Mouse (Mus musculus): Measurements from ENCODE around the gene Cbx4.

The Cbx4 gene

DNA sequence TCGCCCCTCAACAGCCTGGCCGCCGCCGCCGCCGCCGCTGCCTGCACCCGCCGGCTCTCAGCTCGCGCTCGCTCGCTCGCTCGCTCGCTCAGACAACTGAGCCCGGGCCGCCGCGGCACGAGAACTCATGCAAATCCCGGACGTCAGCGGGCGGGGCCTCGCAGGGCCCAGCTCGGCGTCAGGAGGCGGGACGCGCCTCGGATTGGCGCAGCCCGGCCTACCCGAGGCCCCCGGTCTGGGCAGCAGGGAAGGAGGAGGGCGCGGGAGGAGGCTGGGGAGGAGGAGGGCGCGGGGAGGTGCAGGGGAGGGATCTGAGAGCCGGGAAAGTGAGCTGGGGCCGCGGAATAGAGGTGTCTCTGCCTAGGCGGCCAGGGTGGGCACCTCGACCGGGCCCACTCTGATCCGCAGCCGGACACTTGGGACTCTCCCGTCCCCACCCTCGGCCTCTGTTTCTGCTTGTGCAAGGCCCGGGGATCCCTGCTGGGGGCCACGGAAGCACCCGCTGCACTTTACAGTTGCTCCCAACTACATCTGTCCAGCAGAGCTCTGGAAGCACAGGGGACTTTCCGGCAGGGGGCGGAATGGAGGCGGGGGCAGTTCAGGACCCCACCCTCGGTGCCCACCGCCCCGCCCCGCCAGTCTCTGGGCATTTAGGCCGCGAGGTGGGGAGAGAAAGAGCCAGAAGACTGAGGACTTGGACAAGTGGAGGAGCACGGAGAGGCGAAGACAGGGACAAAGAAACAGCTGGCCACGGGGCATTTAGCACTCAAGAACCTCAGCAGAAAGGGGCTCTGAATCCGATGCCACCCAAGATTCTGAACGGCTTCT, at the start of gene Cbx4:
Gene Cbx4, minus strand, starts transcription at position 78 of the 828 bp plus-strand sequence.
- DNase-seq: peak; percentile 92

DNA sequence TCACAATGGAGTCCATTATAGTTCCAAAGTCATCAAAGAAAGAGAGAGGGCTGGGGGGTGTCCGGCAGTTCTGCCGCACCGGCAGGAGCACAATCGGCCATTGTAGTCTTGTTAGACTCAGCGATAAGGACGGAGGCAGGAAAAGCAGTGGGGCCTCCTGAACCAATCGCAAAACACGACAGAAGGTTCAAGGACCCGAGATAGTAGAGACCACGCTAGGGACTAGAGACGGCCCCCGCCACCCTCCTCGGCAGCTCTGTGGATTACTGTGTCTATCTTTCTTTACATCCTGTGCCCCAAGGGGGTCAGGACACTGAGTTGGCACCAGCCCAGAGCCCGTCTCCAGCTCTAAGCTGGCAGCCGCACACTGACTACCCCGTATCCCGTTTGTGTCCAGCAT, 48.6 kb upstream of the Cbx4 start:
- DNase-seq: no peak

DNA sequence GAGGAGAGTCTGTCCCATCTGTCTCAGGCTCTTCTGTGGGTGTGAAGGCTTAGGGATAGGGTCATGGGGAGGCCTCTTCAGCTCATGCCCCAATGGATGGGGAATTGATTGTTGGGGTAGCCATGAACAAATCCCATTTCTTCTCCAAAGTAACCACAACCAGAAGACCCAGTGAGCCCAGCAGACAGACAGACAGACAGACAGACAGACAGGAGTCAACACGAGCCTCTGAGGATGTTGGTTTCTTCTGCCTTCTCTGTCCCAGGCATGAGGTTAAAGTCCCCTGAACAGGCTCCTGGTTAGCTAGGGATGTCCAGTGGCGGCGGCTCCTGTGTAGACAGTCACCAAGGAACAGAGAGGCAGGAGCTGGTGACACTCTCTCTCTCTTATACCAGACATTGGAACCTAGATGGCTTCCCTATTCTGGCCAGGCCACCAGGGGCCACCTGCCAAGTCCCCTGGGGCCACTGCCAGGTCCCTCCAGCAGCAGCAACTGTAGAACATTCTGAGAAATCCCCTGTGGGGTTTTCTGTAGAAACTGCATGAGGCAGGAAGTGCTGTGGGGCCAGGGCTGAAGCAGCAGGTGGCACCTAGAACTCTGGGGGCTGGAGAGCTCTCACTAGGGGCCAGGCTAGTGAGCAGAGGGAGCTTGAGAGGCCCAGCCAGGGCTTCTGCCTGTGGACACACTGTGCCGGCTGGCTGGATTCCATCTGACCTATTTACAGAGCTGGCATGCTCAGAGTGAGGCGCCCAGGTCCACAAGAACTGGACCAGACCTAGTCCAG, 47.6 kb upstream of the Cbx4 start:
- DNase-seq: peak; percentile 55

DNA sequence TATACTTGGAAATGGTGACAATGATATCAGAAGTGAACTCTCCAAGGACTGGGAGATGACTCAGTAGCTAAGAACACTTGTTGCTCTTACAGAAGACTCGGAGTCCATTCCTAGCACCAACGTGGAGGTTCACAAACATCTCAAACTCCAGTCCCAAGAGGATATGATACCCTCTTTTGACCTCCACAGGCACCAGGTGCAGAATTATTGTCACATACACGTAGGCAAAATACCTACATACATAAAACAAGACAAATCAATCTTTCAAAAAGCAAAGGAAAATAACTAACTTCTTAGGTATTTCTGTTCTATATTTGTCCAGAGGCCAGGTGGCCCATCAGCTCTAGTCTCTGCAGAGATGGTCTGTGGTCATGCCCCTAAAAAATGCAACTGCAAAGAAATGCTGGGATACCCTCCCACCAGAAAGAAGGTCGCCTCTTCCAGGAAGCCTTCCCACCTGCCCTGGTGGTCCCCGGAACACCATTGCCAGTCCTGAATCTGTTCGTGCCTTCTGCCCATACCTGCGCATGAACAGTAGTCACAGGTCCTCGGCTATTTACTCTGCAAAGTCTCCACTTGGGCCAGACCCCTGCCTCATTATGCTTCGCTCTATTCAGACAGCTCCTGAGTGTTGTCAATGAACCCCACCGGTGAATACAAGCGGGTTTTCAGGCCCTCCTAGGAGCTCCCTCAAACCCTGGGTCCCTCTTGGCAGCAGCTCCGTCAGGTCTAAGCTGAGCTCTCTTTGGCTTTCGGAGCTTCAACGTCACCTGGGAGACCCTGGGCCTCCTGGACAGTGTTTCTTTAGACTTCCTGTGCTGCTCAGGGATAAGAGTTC, 46.4 kb upstream of the Cbx4 start:
- no peak for DNase-seq

DNA sequence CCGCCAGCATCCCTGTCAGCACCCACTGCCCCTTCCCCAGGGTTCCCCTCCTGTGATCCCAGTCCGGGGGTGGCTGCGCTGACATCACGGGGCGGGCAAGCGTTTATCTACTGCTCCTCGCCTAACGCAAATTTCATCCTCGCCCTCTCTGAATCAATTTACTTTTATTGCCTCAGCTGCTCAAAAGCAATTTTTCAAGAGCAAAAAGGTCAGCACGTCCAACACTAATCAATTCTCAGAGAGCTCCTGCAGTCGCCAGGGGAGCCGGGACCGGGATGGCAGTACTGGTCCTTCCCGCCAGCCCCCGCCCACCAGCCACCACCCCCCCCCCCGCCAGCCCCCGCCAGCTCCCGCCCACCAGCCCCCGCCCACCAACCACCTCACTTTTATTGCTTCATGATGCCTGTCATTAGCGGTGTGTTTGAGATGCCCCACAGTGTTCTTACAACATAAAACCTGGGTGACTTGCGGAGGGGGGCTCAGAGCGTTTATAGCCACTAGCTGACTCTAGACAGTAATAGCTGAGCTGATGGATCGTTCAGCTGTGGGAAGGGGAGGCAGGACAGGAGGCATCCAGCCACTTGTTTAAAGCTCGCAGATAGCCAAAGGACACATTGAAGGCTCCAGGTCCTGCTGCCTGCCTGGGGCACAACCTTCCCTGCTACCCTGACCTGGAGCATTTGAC, 44.2 kb upstream of the Cbx4 start:
- DNase-seq: no peak

DNA sequence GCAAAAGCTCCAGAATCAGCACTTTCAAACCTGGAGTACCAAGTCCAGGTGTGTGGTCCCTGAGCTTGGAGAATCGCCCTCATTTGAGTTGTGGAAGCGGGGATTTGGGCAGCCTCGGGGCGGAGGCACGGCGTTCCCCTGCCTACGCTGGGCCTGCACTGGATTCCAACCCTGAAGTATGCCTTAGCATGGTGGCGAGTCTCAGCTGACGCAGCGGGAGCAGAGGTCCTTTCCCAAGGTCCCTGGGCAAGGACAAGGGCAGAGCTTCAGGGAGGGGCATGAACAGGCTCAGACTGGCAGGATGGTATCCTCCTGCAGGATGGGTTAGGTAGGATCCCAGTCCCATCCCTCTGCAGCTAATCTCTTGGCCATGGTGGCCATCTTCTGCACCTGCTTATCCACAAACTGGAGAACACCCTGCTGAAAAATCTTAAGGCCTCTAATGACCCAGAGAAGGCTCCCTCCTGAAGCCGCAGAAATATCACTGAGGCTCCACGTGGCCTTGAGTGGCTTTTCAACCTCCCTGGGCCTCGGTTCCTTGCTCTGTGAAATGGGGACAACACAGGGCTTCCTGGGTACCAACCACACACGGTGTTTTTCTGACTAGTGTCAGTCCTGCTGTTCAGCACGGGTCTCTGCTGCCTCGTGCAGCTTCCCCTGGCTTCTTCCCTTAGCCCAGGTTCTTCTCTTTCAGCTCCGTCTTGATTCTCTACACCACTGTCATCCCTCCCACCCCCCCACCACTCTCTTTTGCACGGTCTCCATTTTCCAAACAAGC, 43.4 kb upstream of the Cbx4 start:
- DNase-seq: no peak

DNA sequence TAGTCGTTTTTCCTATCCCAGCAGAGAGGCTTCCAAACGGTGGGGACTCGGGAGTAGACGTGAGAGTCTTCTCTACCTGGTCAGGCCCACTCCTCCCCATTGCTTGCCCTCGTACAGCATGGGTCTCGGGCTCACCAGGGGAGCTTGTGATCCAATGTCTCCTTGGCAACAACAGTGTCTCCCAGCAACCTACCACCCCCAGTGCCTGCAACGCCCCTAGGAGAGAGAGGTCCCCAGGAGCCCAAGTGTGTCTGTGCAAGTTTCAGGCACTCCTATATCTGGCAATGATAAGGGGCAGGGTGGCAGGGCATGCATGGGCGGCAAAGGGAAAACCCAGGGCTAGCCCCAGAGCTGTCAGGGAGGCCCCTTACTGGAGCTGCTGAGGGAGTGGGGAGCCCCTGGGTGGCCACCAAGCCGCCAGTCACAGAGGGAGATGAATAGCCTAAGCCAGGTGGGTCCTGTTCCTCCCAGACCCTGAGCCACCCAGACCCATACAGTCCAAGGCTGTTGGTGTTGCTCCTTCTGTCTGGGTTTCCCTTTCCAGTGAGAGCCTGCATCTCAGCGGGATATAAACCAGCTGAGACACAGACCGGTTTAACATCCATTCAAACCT, 42.8 kb upstream of the Cbx4 start:
- no peak for DNase-seq

DNA sequence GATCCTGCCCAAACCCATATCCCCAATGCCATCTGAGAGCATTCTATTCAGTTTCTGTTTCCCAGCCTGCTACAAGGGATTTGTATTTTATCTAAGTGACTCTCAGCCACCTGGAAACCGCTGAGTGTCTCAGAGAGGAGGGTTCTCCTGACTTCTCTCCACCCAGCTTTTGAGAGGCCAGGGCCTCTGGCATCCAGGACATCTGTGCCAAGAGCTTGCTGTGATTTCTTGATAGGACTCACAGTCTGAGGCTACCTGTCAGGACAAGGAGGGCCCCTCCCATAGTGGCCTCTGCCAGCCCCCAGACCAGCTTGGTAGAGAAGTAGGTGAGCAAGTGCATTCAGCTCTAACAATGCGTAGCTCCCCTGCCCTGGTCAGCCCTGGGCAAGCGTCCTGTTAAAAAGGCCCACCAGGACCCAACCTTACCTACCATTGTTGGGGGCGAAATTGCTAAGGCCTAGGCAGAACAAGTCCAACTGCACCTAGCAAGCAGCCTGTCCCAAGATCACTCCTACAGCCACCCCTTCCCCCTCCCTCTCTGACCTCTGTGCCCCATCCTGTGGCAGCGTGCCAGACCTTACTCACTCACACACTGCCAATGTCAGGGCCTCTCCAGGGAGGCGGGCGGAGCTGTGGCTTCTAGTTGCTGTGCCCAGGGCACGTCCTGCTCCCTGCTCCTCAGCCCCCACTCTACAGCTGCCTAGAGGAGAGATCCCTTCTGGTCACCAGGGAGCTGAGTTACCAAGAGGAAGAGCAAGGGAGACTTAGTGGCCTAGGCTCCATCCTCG, 41.9 kb upstream of the Cbx4 start:
- peak; percentile 75 for DNase-seq

DNA sequence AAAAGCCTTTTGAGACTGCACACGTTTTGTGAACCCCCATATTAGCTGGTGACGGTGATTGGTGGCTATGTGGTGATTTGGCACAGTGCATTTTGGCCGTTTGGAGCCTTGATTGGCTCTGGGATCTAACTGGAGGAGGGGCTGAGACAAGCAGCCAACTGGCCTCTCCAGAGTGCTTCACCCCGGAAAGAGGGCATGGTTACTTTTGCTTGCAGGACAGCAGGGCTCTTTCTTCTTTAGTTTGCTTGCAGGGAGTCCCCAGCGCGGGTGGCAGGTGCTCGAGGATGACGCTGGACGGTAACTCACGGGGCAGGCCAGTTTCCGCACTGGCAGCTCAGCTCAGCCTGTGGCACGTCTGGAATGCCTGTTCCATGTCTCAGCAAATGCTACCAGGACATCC, 41.1 kb upstream of the Cbx4 start:
- no peak for DNase-seq

DNA sequence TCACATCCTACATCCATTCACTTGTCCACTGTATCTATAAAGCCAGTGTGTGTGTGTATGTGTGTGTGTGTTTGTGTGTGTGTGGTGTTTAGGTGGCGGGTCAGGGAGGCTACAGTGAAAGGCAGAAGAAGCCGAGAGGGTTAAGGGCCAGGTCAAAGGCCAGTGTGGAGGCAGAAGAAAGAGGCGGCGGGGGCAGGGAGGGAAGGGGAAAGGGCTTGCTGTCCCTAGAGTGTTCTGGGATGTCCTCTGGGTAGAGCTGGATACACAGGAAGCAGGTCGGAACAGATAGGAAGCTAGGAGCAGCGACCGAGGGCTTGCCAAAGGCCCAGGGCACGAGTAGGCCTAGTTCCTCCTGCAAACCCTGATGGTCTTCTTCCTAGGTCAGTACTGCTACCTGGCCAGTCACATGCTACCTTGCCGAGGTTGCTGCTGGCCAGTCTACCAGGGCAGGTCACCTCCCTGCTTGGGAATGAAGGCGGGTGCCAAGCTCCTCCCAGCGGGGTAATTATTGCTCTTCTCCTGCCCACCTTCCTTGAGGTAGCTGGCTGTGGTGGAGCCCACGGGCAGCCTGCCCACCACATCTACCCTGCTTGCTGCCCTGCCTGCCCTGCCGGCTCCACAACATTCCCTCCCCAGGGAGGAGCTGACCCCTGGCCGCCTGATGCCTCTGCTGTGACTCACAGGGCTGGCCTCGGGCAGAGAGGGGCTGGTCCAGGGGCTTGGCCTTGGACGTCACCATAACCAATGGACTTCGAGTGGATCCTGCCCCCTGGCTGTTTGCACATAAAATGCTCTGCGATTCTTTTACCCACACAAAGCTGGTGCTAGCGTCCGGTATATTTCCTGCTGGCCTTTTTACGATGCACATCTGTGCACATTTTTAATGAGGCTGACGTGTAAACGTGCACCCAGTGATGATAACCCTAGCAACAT, 40.2 kb upstream of the Cbx4 start:
- peak; percentile 89 for DNase-seq

DNA sequence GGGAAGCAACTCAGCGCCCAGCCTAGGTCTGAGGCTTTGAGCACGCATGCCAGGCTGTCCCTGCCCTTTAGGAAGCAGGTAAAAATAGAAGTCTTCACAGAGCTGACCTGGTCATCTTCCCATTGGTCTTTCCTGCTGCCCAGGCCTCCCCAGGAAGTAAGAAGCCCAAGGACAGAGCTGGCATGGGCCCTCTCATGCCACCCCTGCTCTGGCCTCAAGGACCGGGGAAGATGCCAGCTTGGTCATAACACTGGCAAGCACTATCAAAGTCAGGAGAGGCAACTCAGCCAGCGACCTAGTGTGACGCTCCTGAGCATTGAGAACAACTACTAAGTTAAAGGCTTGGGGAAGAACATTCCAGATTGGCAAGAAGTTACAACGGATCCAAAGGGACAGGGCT, 38.5 kb upstream of the Cbx4 start:
- DNase-seq: no peak

DNA sequence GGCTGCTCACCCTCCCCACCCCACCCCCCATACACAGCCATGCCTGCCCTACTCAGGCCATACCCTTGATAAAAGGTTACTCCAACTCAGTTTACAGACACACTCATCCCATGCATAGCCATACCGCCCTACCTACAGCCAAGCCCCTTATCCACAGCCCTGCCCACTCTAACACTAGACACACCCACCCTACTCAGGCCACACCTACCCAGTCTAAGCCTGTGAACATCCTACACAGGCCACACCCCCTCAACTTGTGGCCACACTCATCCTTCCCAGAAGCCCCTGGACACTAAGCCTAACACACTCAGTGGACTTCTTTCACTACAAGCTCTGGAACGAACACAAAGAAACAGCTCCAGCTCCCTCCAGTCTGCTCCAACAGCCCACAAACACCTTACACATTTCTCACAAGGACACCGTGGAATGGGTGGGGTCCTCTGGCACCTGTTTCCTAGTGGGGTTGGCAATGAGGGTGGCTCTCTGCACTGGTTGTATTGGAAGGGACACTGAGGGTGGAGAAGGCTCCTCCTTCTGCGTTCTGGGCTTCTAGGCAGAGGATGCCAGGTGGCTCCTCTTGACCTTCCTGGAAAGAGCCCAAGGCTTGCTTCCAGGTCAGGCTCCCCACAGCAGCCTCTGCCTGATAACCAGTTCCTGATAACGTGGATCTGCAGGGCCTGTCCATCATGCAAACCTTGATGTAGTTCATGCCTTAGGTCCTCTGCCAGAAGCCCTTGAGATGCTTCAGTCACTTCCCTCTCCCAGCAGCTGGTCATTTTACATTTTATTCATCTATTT, 37.7 kb upstream of the Cbx4 start:
- DNase-seq: no peak

DNA sequence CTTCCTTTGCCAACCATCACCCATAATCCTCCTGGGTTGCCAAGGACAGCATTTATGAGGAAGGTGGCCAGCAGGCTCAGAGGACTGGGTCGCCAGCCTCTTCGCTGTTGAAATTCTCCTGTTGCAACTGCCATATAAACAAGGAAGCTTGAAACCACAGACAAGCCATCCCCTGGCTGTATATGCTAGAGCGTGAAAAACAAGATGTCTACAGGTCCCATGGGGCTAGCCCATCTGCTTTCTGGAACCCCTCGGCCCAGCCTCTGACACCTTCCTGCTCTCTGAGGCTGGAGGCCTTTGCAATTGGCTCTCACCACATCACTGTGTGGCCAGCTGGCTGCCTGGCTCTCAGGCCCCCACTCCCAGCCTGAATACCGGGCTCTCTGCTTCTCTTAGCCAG, 36.4 kb upstream of the Cbx4 start:
- DNase-seq: no peak

DNA sequence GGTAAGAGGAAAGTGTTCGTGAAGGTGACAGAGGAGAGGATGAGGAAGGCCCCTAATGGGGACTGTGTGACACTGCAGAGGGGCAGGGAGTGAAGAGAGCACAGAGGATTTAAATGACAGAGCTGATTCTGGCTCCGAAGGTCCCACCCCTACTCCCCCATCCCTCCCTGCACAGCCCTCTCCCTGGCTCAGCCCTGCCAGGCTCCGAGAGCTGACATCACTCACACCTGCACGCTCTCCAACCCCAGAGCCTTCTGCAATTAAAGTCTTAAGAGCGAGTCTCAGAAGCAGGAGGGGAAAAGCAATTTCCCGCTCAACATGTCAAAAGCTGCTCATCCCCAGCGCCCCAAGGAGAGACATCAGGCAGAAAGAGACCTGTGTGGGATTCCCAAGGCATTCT, 32.9 kb upstream of the Cbx4 start:
- no peak for DNase-seq

DNA sequence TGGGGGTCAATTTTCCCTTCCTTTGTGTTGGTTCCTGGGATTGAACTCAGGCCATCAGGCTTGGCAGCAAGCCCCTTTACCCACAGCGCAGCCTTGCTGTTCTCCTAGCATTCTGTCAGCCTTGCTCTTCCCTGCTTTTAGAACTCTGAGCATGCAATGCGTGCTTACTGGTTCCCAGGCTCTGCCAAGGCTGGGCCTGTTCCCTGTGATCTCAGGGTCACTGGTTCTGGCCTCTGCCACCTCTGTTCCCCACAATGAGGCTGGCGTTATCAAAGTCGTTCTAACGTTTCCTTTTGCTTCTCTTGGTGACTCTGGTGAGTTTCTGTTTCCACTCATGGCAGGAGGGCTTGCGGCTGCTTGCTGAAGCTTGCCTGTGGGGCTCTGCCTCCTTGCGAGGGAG, 31.9 kb upstream of the Cbx4 start:
- no peak for DNase-seq

DNA sequence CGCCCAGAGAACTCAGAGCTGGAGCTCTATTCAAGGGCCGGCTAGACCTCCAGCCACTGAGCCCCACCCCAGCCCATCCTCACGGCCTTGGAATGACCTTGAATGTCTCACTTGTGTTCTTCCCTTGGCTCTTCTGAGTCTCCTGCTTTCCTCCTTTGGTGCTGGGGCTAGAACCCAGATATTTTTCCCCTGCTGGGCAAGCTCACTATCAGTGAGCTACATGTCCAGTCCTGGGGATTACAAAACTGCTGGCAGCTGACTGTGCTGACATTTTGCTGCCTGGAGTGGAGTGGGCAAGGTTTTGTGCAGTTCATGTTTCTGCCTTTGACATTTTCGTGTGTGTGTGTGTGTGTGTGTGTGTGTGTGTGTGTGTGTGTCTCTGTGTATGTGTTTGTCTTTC, 31.0 kb upstream of the Cbx4 start:
- DNase-seq: no peak

DNA sequence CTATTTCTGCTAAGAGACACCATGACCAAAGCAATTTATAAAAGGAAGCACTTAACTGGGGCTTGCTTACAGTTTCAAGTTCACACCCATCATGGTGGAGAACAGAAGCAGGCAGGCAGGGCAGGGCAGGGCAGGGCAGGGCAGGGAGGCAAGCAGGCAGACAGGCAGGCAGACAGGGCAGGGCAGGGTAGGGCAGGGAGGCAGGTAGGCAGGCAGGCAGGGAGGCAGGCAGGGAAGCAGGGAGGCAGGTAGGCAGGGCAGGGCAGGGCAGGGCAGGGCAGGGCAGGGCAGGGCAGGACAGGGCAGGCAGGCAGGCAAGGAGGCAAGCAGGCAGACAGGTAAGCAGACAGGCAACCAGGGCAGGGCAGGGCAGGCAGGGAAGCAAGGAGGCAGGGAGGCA, 26.7 kb upstream of the Cbx4 start:
- DNase-seq: no peak

DNA sequence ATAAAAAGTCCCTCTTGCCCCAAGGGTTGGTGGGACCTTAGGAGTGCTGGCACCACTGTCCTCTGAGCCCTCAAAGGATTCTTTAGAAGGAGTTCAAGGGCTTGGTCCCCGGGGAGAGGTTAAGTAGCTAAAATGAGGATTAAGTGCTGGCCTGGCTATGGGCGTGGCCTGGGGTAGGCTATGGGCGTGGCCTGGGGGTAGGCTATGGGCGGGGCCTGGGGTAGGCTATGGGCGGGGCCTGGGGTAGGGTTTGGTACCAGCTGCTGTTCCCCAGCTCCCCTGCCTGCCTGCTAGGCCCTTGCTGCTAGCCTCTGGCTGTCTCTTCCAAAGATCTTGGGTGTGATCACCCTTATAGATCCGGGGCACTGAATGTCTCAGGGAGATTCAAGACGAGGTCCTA, 25.3 kb upstream of the Cbx4 start:
- DNase-seq: peak; percentile 28

Data from lung, postnatal 14 days (tissue).